Mouse (Mus musculus) liver, embryonic 15.5 days (tissue): ENCODE results near the gene Abhd14b. TPM values are rescaled to one million over a fixed set of nuclear protein-coding genes. Genes with fewer than 3 reads are reported as not detected.

Experiments used
- ATAC-seq: fragments of 200-750 bp; cut with Nextera tagmentation; 2 replicates; pipeline ENCODE4 v1.8.0; 2017; ENCODE audit warnings: moderate number of reproducible peaks, mild to moderate bottlenecking, moderate library complexity; ENCODE audit not compliant: insufficient read depth
- H3K27ac ChIP-seq: fragments of 300-500 bp; sonication (generic); replicated peaks from 2 replicates; pipeline ENCODE4 v1.5.1; 2015; ENCODE audit warnings: mild to moderate bottlenecking, inconsistent platforms
- H3K27me3 ChIP-seq: fragments of 300-500 bp; sonication (generic); 2 replicates; pipeline ENCODE4 v1.6.1; 2015; ENCODE audit warnings: mild to moderate bottlenecking, inconsistent platforms
- H3K36me3 ChIP-seq: fragments of 300-500 bp; sonication (generic); replicated peaks from 2 replicates; pipeline ENCODE4 v1.6.1; 2015; ENCODE audit warnings: moderate library complexity, mild to moderate bottlenecking, inconsistent platforms
- H3K4me1 ChIP-seq: fragments of 300-500 bp; sonication (generic); replicated peaks from 2 replicates; pipeline ENCODE4 v1.6.1; 2015; ENCODE audit warnings: inconsistent platforms
- H3K4me2 ChIP-seq: fragments of 300-500 bp; sonication (generic); 2 replicates; pipeline ENCODE4 v1.6.1; 2015; ENCODE audit warnings: moderate library complexity, mild to moderate bottlenecking, inconsistent platforms
- H3K4me3 ChIP-seq: fragments of 300-500 bp; sonication (generic); replicated peaks from 2 replicates; pipeline ENCODE4 v1.5.1; 2015; ENCODE audit warnings: mild to moderate bottlenecking, inconsistent platforms
- H3K9ac ChIP-seq: fragments of 300-500 bp; sonication (generic); 2 replicates; pipeline ENCODE4 v1.6.1; 2015; ENCODE audit warnings: moderate library complexity, mild to moderate bottlenecking, inconsistent platforms
- H3K9me3 ChIP-seq: fragments of 300-500 bp; sonication (generic); replicated peaks from 2 replicates; pipeline ENCODE4 v1.6.1; 2016; ENCODE audit warnings: inconsistent platforms
- WGBS: fragments of 180-500 bp; shearing (Covaris S2); methylation state at CpG from one replicate; pipeline ENCODE4 v1.1.7; 2015; ENCODE audit warnings: mixed read lengths; ENCODE audit not compliant: insufficient replicate concordance; 5-methylcytosine and 5-hydroxymethylcytosine counted together
- polyA plus RNA-seq: library from polyadenylated mRNA; unstranded; fragments of >200 nt; fragmentation: Nextera tagmentation; extraction: Ambion mirVana; gene quantifications from 2 replicates; pipeline ENCODE4 v1.2.1, GENCODE M21; 2015

The Abhd14b gene
- polyA plus RNA-seq, 1 experiment from 2014 or later = 29.0 TPM

GRCm38 (mm10) chr9:106451899-106452298, 4.6 kb downstream of the Abhd14b start:
- WGBS = 28% methylated on average over 2 of the region's 2 CpGs
- Histone ChIP-seq H3K36me3 (no peaks in the 10 kb centered on the region; the same call in 1 of the 2 replicates), H3K9ac (no peak overlapping the region), H3K4me3 (no peak overlapping the region), H3K9me3 (no peaks in the 10 kb centered on the region), H3K27ac (no peak overlapping the region), H3K4me2 (no peak overlapping the region), H3K27me3 (peaks cover 52% of the 10 kb centered on the region), H3K4me1 (peaks cover 70% of the 10 kb centered on the region)
- ATAC-seq = no peak

- no peaks in the 10 kb centered on the region; the same call in 1 of the 2 replicates for H3K36me3 ChIP-seq
- H3K4me2 ChIP-seq = peak overlapping the region; percentile 88
- H3K27me3 ChIP-seq = peaks cover 52% of the 10 kb centered on the region
- no peaks in the 10 kb centered on the region for H3K9me3 ChIP-seq
- peaks cover 65% of the 10 kb centered on the region for H3K4me1 ChIP-seq
- no peak overlapping the region for H3K9ac ChIP-seq
- no peak overlapping the region for H3K27ac ChIP-seq
- 53% methylated on average over 6 of the region's 6 CpGs for WGBS
- ATAC-seq = no peak
- H3K4me3 ChIP-seq = peak overlapping the region; percentile 62; the same call in 1 of the 2 replicates
Observed at GRCm38 (mm10) chr9:106452351-106452750, 5.1 kb downstream of the Abhd14b start.

- WGBS = 15% methylated on average over 7 of the region's 7 CpGs
- Histone ChIP-seq H3K27me3 (peaks cover 52% of the 10 kb centered on the region), H3K4me2 (peak overlapping the region; percentile 88), H3K4me1 (peaks cover 60% of the 10 kb centered on the region), H3K9me3 (no peaks in the 10 kb centered on the region), H3K36me3 (no peaks in the 10 kb centered on the region; the same call in 1 of the 2 replicates), H3K4me3 (peak overlapping the region; percentile 62), H3K9ac (peak overlapping the region; percentile 29; the same call in 1 of the 2 replicates), H3K27ac (0 out of 2 replicates have a peak overlapping the region, but pooled peaks have one; percentile 31)
- ATAC-seq = 0 out of 2 replicates have a peak, but pooled peaks have one; percentile 4
Observed at GRCm38 (mm10) chr9:106452821-106453220, 5.6 kb downstream of the Abhd14b start.

DNA sequence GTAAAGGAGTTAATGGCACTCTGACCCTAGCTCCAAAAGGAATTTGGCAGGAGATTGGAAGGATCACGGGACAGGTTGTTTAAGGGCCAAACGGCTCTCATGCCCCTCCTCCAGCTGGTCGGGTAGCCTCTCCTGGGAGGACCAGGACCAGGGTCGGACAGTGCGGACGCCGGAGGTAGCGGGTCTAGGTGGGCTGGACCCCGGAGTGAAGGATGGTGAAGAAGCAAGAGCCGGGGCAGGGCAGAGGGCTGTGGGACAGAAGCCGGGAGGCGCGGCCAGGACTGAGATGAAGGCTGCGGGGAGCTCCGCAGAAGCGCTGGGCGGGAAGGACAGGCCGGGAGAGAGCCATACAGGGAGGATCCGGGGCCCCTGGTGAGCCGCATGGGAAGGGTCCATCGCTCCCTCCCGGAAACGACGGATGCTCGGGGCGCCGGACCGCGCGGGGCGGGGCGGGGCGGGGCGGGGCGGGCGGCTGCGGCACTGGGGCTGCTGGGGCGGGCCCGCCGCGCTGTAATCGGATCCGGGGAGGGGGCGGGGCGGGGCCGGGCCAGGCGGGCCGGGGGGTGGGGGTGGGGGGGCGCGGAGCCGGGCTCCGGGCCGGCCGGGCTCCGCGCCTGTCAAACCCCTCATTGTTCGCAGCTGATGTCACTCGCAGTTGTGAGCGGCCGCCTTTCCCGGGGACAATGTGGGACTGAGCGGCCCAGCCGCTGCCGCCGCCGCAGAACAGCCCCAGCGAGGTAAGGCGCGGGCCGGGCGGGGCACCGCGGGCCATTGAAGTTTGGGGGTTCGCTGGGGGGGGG, 6.2 kb downstream of the Abhd14b start, which contains the start of gene Pcbp4:
Pcbp4 (plus strand) TSS at position 21 of the 800 bp plus-strand sequence.
- Histone ChIP-seq H3K27ac (peak within 1 kb of the TSS; percentile 31; the same call in 1 of the 2 replicates), H3K9ac (peak within 1 kb of the TSS; percentile 52; the same call in 1 of the 2 replicates), H3K4me1 (peaks cover 54% of the 10 kb centered on the region), H3K36me3 (no peaks in the 10 kb centered on the region; the same call in 1 of the 2 replicates), H3K4me2 (peak within 1 kb of the TSS; percentile 88), H3K9me3 (no peaks in the 10 kb centered on the region), H3K27me3 (peaks cover 52% of the 10 kb centered on the region), H3K4me3 (peak within 1 kb of the TSS; percentile 62)
- ATAC-seq = peak; percentile 63
- WGBS = under 1% methylated on average over 60 of the region's 74 CpGs

- ATAC-seq = no peak
- peaks cover 50% of the 10 kb centered on the region for H3K4me1 ChIP-seq
- peak overlapping the region; percentile 88 for H3K4me2 ChIP-seq
- 0 out of 2 replicates have a peak overlapping the region, but pooled peaks have one; percentile 12 for H3K27ac ChIP-seq
- peak overlapping the region; percentile 62 for H3K4me3 ChIP-seq
- H3K9ac ChIP-seq = peak overlapping the region; percentile 52; the same call in 1 of the 2 replicates
- H3K27me3 ChIP-seq = peaks cover 52% of the 10 kb centered on the region
- 8% methylated on average over 20 of the region's 20 CpGs for WGBS
- H3K9me3 ChIP-seq = no peaks in the 10 kb centered on the region
- H3K36me3 ChIP-seq = no peaks in the 10 kb centered on the region; the same call in 1 of the 2 replicates
Observed at GRCm38 (mm10) chr9:106454071-106454761, 7.0 kb downstream of the Abhd14b start.

GRCm38 (mm10) chr9:106454888-106455681, 7.8 kb downstream of the Abhd14b start:
- Histone ChIP-seq H3K4me1 (peaks cover 46% of the 10 kb centered on the region), H3K9ac (no peak overlapping the region)

DNA sequence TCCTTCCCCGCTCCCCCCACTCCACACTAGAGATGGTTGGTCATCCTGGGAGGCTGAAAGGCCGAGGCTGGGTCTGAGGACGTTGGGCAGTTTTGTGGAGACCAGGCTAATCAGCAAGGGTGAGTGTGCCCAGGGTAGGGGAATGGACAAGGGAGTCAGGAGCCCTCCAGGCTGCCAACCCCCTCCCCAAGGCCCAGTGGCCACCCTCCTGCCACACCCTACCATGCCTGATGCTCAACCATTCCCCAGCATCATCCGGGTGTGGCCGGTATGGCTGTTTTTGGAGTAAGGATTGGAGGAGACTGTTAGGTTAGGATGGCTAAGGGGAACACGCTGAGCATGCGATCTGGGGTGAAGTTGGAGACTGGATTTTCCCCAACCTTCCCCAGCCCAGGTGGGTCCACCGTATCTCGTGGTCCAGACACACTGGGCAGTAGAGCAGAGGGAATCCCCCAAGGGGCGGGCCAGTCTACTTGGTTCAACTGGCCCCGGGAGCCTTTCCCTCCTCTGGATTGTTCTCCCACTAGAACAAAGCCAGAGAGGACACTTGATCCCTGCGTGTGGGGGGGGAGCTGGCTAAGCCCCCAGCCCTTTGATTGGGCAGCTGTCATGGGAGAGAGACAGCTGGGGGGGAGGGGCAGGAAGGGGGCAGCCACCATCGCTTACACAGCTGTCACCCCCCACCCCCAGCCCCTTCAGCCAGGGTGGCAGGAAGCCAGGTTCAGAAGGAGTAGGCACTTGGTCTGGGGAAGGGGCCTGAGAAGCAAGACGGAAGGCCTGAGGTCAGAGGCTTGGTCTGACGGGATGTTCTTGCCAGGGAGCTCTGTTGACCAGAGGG, 9.3 kb downstream of the Abhd14b start:
- Histone ChIP-seq H3K9me3 (no peaks in the 10 kb centered on the region), H3K4me1 (peaks cover 41% of the 10 kb centered on the region), H3K4me2 (no peak overlapping the region), H3K27me3 (peaks cover 42% of the 10 kb centered on the region), H3K27ac (no peak overlapping the region), H3K9ac (no peak overlapping the region), H3K4me3 (no peak overlapping the region), H3K36me3 (no peaks in the 10 kb centered on the region; the same call in 1 of the 2 replicates)
- WGBS = 58% methylated on average over 15 of the region's 15 CpGs
- no peak for ATAC-seq

More at GRCm38 (mm10) chr9:106454888-106455681, 7.8 kb downstream of the Abhd14b start:
- H3K4me3 ChIP-seq = peak overlapping the region; percentile 62
- no peaks in the 10 kb centered on the region for H3K9me3 ChIP-seq
- H3K4me2 ChIP-seq = peak overlapping the region; percentile 88
- no peak overlapping the region for H3K27ac ChIP-seq
- ATAC-seq = no peak
- H3K27me3 ChIP-seq = peaks cover 52% of the 10 kb centered on the region
- 16% methylated on average over 17 of the region's 17 CpGs for WGBS
- H3K36me3 ChIP-seq = no peaks in the 10 kb centered on the region; the same call in 1 of the 2 replicates

GRCm38 (mm10) chr9:106457163-106457559, 9.9 kb downstream of the Abhd14b start:
- peaks cover 36% of the 10 kb centered on the region for H3K27me3 ChIP-seq
- peaks cover 35% of the 10 kb centered on the region for H3K4me1 ChIP-seq
- no peak overlapping the region for H3K4me3 ChIP-seq
- WGBS = 75% methylated on average over 9 of the region's 9 CpGs
- no peak overlapping the region for H3K27ac ChIP-seq
- no peaks in the 10 kb centered on the region for H3K36me3 ChIP-seq
- H3K9ac ChIP-seq = no peak overlapping the region
- H3K9me3 ChIP-seq = no peaks in the 10 kb centered on the region
- no peak for ATAC-seq
- H3K4me2 ChIP-seq = no peak overlapping the region

DNA sequence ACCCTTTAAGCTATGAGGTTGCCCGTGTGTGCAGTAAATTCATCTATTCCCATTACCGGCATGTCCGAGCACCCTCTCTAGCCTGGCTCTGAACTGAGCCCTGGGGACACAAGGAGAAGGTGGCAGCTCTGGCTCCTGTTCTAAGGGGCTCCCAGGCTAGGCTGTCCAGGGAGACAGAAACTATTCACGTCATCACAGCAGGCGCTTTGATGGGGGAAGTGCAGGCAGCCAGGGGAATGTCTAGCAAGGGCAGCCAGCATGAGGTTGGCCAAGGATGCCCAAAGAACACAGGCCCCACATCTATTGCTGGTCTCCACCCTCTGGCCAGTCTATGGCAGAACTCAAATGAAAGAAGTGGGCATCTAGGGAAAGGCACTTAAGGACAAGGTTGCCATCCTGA, 10.7 kb downstream of the Abhd14b start:
- WGBS = 76% methylated on average over 5 of the region's 5 CpGs
- no peak for ATAC-seq
- peaks cover 29% of the 10 kb centered on the region for H3K27me3 ChIP-seq
- no peak overlapping the region for H3K9ac ChIP-seq
- H3K4me3 ChIP-seq = no peak overlapping the region
- H3K9me3 ChIP-seq = no peaks in the 10 kb centered on the region
- H3K4me2 ChIP-seq = no peak overlapping the region
- no peaks in the 10 kb centered on the region for H3K36me3 ChIP-seq
- H3K4me1 ChIP-seq = peaks cover 27% of the 10 kb centered on the region
- no peak overlapping the region for H3K27ac ChIP-seq

- Histone ChIP-seq H3K36me3 (no peaks in the 10 kb centered on the region), H3K4me1 (peaks cover 12% of the 10 kb centered on the region), H3K9me3 (no peaks in the 10 kb centered on the region), H3K9ac (no peak overlapping the region), H3K4me2 (no peak overlapping the region), H3K4me3 (no peak overlapping the region), H3K27ac (no peak overlapping the region), H3K27me3 (peaks cover 29% of the 10 kb centered on the region)
- 67% methylated on average over 15 of the region's 15 CpGs for WGBS
- ATAC-seq = no peak
Observed at GRCm38 (mm10) chr9:106459946-106460345, 12.7 kb downstream of the Abhd14b start.
